Mouse (Mus musculus) cerebellum, adult (tissue): ENCODE measurements around the gene Il31ra.

Source experiments
- ATAC-seq: cut with Nextera tagmentation; 2 replicates; pipeline ENCODE4 v1.9.2; 2017; ENCODE audit warnings: mild to moderate bottlenecking, moderate library complexity, mixed read lengths; ENCODE audit not compliant: insufficient number of reproducible peaks, low FRiP score, low TSS enrichment

Il31ra gene

GRCm38 (mm10) chr13:112569606-112570005 is 24.6 kb downstream of the Il31ra start:
- no peak for ATAC-seq

- no peak for ATAC-seq
Observed at GRCm38 (mm10) chr13:112560554-112561138, 33.5 kb downstream of the Il31ra start.

DNA sequence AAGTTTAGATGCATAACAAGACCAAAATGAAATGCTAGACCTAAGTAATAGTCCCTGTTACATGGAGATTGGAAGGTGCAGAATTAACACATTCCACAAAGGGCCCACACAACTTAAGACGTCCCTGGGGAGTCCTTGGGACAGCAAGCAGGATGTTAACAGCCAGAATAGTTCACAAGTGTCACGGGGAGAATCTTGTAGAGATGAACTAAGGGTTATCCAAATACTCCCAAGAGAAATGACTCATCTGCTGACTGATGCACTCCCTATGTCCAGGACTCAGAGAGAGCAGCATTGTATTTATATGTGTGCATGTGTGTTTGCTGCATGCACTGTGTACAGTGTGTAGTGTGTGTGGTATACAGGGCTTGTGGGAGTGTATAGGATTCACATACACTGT is 37.7 kb downstream of the Il31ra start:
- no peak for ATAC-seq

DNA sequence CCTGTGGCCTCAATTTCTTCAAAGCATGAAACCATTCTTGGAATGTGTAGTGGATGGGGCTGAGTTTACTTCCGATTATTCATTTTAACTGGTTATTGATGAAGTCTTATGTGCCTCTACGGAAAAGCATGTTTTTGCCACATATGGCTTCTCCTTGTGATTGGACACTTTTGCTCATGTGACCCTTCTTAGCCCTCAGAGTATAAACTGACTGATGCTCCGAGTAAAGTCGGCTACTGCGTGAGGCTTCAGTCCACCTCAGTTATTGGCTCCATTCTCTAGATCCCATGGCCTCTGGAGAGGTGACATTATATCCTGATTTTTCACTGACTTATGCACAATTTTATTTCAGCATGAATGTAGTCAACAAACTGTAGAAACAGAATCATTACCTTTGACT is 40.9 kb downstream of the Il31ra start:
- no peak for ATAC-seq

DNA sequence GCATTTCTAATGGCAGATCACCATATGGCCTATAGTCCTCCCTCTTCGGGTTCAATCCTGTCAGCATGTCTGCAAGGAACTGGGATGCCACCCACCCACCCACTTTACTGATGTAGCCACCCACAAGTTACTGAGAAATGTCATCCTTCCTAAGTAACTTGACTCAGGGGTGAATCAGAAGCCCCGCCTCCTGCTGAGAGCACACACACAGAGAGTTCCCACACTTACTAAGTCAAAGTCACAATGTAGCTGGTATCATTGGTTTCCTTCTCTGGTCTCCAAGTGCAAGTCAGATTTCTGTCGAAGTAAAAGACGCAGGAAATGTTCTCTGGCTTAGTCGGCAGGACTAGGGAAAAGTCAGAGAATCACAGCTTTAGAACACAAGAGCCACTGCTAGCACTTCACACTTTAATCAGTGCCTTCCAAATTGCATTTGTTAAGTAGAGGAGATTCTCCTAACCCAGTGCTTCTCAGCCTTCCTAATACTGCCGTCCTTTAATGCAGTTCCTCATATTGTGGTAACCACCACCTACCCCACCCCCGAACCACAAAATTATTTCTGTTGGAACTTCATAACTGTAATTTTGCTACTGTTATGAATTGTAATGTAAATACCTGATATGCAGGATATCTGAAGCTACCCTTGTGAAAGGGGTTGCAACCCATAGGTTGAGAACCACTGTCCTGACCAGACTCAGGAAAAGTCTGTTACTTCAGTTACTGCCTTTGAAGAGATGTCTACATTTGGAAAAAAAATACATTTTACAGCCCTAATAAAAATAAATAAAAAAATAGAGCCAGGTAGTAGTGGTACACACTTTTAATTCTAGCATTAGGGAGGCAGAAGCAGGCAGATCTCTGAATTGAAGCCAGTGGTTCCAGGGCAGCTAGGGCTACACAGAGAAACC is 42.3 kb downstream of the Il31ra start:
- ATAC-seq = no peak

DNA sequence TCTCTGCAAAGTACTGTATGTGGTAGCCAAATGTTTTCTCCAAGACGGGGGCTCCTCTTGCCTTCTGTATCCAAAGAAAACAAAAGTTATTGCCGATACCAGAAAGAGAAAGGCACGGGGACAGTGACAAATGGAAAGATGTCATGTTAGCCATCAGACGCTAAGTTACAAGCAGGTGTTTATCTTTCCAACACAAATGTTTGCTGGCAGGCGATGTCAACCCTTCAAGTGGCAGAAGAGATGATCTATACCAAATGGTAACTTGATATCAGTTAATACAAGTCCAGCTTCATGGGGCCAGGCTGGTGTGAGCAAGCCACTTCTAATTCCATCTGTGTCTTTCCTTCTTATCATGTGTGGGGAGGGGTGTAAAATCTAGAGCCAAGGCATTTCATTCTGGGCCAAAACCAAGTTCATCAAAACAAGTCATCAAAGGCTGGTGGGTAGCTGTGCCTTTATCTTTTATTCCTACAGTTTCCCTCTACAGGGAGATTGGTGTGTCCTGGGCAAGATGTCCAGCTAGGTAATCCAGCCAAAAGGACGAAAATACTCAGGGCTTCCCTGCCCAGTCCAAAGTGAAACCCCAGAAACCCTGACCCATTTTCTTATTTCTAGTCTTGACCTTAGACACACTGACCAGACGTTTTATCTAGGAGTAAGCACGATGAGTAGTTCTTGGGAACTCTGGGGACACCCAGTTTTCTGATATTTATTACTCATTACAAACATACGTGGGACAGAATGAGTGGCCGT is 52.8 kb downstream of the Il31ra start:
- ATAC-seq = no peak

DNA sequence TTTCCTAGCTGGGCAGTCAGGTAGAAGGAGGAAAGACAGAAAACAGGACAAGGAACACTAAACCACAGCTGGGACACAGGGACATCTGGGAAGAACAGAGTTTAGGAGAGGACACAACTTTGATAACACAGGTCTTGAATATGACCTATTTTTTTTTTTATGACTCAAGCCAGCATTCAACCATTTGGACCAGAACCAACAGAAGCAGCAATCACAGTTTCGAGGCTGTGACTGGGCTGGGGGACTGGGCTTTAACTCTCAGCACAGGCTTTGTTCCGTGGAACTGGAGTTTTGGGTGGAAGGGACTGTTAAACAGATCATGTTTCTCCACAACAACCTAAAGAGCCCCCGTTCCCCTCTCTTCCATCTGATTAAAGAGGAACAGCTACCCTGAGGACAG is 53.5 kb downstream of the Il31ra start:
- no peak for ATAC-seq

- no peak for ATAC-seq
Observed at GRCm38 (mm10) chr13:112537065-112537464, 57.1 kb downstream of the Il31ra start.

DNA sequence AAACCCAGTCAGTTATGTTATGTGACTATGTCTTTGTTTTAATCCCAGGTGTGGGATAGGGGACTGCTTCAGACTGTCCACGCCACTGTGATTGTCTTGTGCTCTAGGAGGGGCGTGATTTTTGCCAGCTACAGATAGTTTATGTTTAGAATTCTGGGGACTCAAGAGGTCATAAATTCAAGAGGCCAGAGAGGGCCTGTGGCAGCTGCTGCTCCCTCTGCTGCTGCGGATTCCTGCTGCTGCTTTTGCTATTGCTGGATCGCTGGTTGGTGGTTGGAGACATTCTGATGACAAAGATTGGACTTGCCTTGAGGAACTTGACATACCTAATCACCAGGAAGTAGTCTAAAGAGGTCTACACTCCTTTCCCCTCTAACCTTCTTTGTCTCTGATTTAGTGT is 57.5 kb downstream of the Il31ra start:
- no peak for ATAC-seq

- no peak for ATAC-seq
Observed at GRCm38 (mm10) chr13:112533556-112533955, 60.6 kb downstream of the Il31ra start.

- ATAC-seq = no peak
Observed at GRCm38 (mm10) chr13:112532235-112532634, 61.9 kb downstream of the Il31ra start.

- peak; percentile 82 for ATAC-seq
Observed at GRCm38 (mm10) chr13:112529893-112530292, 64.3 kb downstream of the Il31ra start.

DNA sequence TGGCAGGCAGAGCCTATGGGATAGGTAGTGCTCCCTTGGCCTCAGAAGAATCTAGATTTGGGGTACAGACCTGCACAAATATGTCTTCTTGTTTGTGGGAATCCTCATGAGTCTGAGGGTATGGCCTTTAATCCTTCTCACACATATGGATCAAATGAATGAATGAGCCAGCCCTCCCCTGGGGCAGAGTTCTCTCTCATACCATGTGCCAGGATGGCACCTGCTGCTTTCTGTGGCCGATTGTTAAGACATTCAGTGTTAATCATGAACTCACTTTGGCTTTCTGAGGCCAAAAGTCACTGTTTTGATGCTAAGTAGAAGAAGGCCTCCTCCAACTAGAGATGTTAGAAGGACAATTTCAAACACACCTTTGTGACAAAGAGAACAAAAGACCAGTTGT is 67.0 kb downstream of the Il31ra start:
- ATAC-seq = no peak

GRCm38 (mm10) chr13:112523346-112523970 is 70.7 kb downstream of the Il31ra start:
- ATAC-seq = no peak

- ATAC-seq = no peak
Observed at GRCm38 (mm10) chr13:112522896-112523295, 71.3 kb downstream of the Il31ra start.

GRCm38 (mm10) chr13:112522261-112522660 is 71.9 kb downstream of the Il31ra start:
- no peak for ATAC-seq

- ATAC-seq = no peak
Observed at GRCm38 (mm10) chr13:112514546-112514945, 79.6 kb downstream of the Il31ra start.

- ATAC-seq = no peak
Observed at GRCm38 (mm10) chr13:112512824-112513223, 81.3 kb downstream of the Il31ra start.

- no peak for ATAC-seq
Observed at GRCm38 (mm10) chr13:112511810-112512209, 82.3 kb downstream of the Il31ra start.

DNA sequence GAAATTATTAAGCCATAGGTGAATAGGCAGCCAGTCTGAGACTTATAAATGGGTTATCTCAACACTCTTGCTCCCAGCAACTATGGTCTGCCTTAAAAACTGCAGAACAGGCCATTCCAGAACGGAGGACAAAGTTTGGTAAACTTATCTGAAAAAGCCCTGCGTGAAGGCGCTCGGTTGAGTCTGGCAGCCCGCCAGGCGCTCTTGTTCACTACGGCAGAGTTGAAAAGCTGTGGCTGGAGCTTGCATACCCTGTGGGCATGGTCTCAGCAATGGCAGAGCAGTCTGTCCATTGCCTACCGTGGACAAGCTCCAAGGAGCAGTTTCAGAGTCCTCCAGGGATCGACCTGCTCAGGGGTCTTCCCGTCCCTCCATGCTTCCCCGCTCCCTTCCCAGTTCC is 82.9 kb downstream of the Il31ra start:
- no peak for ATAC-seq
